Mouse (Mus musculus): ENCODE results near the gene Snrnp40. TPM values are rescaled to one million over a fixed set of nuclear protein-coding genes. Genes with fewer than 3 reads are reported as not detected.

Snrnp40 gene
- polyA plus RNA-seq, 1 experiment from 2014 or later: 223 TPM

Other genes with a start within 250 kb of the Snrnp40 start
- gene Hcrtr1, start 220.8 kb upstream of the Snrnp40 start, polyA plus RNA-seq (2014; fragmentation: Nextera tagmentation; extraction: Ambion mirVana): 0.14 and 0.18 TPM in 2 replicates
- gene Tinagl1, start 185.0 kb upstream of the Snrnp40 start, polyA plus RNA-seq (2014; fragmentation: Nextera tagmentation; extraction: Ambion mirVana): 5.1 and 6.1 TPM in 2 replicates
- gene Gm853, start 137.7 kb upstream of the Snrnp40 start, polyA plus RNA-seq (2014; fragmentation: Nextera tagmentation; extraction: Ambion mirVana): not detected in 2 replicates
- 44.0 and 50.9 TPM in 2 replicates for gene Serinc2, start 80.9 kb upstream of the Snrnp40 start, polyA plus RNA-seq (2014; fragmentation: Nextera tagmentation; extraction: Ambion mirVana)
- gene Fabp3, start 51.5 kb upstream of the Snrnp40 start, polyA plus RNA-seq (2014; fragmentation: Nextera tagmentation; extraction: Ambion mirVana): 16.7 and 18.6 TPM in 2 replicates
- not detected in 2 replicates for gene Gm10570, start 51.5 kb upstream of the Snrnp40 start, polyA plus RNA-seq (2014; fragmentation: Nextera tagmentation; extraction: Ambion mirVana)
- 81.2 and 84.7 TPM in 2 replicates for gene Zcchc17, start 189 bp upstream of the Snrnp40 start, polyA plus RNA-seq (2014; fragmentation: Nextera tagmentation; extraction: Ambion mirVana)
- gene Nkain1, start 214.0 kb downstream of the Snrnp40 start, polyA plus RNA-seq (2014; fragmentation: Nextera tagmentation; extraction: Ambion mirVana): 18.7 and 21.4 TPM in 2 replicates